Mouse (Mus musculus) kidney, adult 18-20 months (tissue): ENCODE measurements around the gene Gm21988.

Experiments
- DNase-seq: peaks from one replicate; pipeline ENCODE4 v3.0.0; 2021

The Gm21988 gene

DNA sequence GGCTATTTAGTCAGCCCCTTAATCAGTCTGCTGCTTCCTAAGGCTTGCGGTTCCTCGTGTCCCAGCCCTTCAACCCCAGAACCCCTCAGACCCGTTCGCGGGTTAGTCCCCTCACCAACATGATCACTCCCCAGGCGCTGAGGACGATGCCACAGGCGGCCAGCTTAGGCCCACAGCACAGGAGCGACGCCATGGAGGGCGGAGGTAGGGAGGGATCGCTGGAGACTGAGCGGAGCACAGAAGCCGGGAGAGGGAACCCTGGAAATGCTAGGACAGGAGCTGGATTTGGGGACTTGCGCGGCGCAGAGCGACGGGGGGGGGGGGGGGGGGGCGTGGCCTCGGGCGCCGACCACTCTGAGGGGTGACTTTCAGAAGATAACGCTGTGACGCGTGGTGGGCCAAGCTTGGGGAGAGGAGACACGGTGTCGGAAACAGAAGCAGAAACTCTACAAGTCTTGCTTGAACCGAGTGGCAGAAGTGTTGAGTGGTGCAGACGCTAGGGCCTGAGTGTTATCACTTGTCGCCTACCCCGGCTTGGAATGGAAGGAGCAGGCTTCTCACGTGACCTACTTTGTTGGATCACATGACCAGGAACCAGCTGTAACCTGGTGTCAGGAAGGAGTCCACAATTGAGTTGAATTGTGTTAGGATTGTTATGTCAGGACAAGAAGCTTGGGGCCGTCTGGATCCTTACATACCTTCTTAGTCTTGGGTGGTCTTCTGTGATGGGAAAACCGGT, at the start of gene Gm21988, which contains the start of gene Rnasek:
TSS of gene Gm21988 (minus strand) at position 290 of the 739 bp plus-strand sequence.
TSS of gene Rnasek (minus strand) at position 302 of the 739 bp plus-strand sequence.
- DNase-seq, result peak; percentile 93

DNA sequence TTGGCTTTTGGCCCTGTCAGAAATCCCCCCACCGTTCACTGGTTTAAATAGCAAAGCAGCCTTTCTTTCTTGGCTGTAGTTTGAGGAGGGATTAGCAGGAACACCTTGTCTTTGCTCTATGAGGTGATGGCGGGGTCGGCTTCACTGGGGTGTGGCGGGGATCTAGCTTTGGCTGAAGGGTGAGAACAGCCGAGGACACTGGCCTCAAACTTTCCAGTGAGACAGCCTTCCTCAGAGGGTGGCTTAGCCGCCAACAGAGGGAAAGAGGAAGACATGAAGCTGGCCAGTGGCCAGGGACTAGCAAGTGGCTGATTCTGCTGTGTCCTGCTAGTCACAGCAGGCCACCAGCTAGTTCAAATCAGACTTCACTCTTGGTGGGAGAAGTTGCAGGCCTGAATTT, 49.6 kb upstream of the Gm21988 start:
- peak; percentile 22 for DNase-seq

DNA sequence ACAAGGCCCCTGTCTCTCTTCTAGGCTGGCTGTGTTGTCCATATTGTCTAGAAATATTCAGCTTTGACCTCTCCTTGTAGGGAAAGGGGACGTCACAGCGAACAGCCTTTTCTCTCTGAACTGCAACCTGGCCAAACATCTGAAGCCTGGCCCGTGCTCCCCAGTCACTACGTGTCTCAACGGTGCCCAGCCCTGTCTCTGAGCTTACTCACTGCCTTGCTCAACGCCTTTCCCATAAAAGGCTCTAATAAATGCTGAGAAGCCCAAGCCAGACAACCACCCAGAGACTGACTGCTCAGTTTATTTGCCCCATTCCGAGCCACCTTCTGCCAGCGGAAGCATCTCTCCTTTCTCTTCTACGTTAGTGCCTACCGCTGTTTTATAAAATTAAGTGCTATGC, 48.5 kb upstream of the Gm21988 start:
- DNase-seq, result no peak

DNA sequence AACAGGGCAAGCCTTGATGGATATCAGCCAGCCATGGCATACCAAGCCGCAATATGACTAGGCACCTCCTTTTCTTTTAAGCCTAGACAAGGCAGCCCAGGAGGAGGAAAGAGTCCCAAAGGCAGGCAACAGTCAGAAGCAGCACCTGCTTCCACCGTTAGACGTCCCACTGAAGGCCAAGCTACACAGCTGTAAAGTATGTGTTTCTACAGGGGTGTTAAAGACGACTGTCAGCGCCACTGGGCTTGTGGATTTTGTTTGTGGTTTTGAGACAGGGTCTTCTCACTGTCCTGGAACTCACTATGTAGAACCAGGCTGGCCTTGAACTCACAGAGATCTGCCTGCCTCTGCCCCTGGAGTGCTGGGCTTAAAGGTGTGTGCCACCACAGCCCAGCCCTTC, 46.1 kb upstream of the Gm21988 start:
- no peak for DNase-seq

DNA sequence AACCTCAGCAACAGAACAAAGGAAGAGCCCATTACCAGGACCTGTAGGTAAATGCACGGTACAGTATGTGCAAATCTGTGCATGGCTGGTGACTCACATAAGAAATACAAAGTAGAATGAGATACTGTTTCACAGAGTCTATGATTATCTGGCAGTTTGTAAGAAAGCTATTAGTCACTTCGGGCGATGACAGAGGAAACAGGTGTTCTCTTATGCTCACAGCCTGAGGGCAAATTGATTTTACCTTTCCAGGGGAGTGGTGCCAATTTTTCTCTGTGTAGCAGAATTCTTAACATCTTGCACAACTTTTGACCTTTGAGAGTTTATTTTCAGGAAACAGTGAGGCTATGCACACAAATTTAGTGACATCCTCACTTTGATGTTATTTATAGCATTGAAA, 45.1 kb upstream of the Gm21988 start:
- no peak for DNase-seq

DNA sequence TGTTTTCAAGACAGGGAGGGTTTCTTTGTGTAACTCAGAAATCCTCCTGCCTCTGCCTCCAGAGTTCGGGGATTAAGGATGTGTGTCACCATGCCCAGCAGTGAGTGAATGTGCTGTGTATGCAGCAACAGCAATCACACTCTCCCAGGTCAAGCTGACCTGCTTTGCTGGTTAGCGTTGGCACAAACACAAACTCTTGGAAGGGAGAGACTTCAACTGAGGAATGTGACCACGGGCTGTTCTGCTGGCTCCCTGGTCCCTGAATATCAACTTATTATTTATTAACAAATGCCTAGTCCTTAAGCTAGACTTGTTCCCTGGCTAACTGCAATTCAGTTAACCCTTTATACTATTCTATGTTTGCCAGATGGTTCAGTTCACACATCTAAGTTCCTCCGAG, 44.0 kb upstream of the Gm21988 start:
- peak; percentile 29 for DNase-seq

DNA sequence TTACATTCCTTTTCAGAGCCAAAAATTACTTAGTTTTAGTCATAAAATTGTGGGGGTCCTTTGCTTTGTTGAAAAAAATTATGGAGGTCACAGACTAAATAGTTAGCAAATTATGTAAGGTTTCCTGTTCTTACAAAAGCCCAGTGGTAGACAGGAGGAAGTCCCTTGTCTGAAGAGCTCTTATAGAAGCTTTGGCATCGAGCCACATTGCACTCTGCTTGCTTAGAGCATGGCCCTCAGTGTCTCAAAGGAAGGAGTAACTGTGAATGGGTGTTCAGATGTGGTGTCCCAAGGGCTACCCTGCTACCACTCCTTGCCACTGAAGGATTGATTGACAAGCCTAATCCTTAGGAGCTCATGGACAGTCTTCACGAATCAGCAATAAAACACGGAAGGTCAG, 40.8 kb upstream of the Gm21988 start:
- DNase-seq, result no peak

DNA sequence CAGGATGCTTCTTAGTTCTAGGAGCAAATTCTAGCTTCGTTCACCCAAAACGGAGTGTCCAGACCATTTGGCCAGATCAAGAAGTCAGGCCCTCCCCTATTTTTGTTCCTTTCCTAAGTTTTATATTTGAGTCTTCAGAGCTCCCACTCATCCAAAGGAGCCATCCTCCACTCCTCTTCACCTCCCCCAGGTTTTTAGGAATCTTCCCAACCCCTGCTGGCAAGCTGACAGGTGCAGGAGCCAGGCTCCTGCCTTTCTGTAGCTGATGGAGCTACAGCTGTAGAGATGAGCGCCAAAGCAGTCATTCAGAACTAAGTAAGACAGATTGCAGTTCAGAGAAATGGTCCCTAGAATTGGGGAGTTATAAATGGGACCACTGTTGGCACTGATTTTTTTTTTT, 39.3 kb upstream of the Gm21988 start:
- DNase-seq, result no peak

DNA sequence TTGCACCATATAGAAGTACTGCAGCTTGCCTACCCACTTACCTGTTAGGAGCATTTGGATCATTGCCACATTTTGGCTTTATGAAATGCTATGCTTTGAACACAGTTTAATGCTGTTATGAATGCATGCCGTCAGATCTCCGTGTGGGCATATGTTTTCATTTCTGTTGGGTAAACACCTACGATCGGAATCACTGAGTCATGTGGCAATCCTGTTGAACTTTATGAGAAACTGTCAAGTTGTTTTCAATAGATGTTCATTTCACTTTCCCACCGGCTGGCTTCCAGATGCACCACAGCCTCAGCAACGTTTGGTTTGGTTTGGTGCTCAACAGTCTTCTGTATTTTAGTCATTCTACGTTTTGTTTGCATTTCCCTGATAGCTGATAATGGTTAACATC, 32.0 kb upstream of the Gm21988 start:
- no peak for DNase-seq

DNA sequence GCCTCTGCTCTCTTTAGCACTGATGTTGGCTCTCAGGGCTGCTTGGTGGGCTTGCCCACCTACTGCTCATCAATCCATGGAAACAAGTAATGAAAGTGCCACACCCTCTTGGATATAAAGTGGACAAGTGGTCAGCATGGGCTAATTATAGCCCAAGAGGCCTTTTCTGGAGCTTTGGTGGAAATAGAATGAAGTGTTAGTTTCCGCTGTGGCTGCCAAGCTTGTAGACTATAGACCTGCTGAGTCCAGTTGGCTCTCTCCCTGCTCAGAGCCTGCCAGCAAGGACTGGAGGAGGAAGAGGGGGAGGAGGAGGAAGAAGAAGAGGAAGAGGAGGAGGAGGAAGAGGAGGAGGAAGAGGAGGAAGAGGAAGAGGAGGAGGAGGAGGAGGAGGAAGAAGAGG, 26.8 kb upstream of the Gm21988 start:
- no peak for DNase-seq

DNA sequence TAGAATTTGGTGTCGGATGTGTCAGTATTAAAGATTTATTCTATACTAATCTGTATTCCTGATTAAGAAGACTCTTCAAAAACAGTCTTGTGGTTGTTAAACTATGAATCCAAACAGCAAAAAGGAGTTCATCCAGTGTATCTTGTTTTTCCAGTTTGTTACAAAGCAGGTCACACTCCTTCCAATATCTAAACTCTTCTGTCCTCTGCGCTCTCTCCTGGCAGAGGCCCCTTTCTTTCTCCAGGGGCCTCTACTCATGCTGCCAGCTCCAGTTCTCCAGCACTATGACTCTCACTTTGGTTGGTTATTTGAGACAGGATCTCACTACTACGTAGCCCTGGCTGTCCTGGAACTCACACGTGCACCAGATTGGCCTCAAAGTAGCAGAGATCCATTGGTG, 26.2 kb upstream of the Gm21988 start:
- no peak for DNase-seq

DNA sequence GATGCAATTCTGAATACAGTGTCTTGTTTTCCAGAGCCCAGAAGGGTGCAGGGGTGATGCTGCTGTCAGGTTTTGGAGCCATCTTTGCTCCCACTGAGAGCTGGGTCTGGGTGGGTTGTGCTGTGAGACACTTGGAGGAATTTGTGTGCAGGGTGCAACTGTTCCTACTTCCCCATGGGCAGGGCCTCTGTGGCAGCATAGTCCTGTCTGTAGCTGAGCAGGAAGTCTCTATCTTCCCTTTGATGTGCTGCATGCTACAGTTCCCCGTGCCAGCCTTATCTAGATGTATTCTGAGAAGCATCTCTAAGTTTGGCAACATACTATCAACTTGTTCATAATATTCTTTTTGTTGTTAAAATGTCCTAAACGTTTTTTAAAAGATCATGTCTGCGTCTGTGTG, 25.6 kb upstream of the Gm21988 start:
- DNase-seq, result no peak

DNA sequence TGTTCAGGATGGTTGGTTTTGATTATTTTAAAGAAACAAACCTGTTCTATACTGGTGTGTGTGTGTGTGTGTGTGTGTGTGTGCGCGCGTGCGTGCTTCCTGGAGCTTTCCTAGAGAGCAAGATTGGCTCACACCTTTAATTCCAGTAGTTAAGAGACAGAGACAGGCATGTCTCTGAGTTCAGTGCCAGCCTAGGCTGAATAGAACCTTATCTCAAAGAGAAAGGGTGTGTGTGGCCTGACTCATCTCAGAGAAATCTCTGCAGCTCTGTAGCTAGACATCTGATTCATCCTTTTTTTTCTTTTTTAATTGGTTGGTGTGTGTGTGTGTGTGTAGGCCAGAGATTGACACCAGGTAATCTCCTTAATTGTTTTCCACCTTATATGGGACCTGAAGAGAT, 19.4 kb upstream of the Gm21988 start:
- no peak for DNase-seq

DNA sequence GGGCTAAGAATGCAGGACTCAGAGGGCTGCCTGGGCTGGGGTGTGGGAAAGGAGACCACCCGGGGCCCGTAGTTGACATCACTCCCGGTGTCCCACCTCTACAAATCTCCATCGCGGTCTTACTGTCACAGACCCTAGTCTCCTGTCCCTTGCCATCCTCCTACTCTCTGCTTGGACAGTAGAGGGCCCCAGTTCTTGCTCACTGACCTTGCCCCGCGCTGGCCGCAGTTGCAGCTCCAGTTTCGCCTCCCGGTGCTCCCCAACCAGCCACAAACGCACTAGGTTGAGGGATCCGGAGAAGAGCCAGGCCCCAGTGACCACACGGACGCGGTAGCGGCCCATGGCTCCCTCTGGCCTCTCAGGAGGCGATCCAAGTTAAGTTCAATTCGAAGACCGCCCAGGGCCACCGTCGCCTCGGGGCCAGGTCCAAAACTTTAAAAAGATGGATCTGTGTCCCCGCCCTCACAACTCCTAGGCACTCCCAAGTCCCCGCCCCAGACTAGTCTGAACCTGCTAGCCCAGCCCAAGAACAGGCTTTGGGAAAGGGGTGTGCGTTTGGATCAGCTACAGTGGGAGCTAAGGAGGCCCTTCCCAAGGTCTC, 15.4 kb upstream of the Gm21988 start, which contains the start of gene Alox12:
TSS of gene Alox12 (minus strand) at position 423 of the 601 bp plus-strand sequence.
- DNase-seq, result peak; percentile 78

DNA sequence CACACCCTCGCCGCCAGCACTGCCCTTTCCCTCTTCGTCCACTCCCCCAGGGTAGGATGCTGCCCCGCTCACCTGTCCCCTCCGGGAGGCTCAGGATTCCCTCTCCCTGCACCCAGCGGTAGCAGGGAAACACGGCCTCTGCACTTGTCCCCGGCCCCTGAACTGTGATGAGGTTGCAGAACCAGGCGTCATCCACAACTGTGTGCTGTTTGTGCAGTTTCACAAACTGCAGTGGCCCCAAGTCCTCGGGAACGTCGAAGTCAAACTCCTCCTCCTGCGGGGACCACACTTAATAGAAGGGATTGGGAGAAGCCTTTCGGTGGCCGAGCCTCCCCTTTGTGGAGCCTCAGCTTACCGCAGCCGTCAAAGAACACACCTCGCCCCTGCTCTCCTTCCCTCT, 14.7 kb upstream of the Gm21988 start:
- peak; percentile 17 for DNase-seq

DNA sequence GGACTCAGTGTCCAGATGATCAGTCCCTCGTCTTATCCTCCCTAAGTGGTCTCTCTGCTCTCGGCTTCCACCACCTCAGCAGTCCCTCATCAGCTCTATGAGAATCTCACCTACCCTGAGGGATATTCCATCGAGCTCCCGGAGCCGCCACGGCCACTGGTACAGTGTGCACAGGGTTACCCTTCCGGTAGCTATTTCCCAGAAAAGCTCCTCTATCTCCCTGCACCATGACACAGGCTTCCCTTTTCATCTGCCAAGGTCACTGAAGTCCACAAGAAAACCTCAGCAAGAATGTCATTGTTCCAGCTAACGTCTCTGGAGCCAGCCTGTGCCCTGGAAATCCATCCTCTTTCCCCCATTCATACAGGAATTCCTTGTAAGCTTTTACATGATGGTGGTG, 12.2 kb upstream of the Gm21988 start:
- DNase-seq, result no peak

DNA sequence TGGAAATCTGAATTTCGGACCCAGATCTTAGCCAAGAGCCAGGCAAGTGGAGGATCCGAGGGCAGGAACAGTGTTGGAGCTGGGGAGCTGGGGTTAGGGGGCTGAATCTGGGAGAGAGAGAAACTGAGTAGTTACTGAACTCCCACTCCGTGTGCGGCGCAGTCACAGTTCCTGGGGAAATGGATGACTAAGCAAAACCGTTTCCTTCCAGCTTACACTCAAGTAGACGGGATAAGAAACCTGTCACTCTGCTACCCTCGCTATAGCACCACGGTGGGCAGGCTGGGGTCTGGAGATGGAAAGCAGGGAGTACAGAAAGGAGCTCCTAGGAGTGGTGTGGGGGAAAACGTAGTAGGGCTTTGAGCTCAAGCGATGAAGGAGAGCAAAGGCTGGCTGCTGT, 10.5 kb upstream of the Gm21988 start:
- no peak for DNase-seq

DNA sequence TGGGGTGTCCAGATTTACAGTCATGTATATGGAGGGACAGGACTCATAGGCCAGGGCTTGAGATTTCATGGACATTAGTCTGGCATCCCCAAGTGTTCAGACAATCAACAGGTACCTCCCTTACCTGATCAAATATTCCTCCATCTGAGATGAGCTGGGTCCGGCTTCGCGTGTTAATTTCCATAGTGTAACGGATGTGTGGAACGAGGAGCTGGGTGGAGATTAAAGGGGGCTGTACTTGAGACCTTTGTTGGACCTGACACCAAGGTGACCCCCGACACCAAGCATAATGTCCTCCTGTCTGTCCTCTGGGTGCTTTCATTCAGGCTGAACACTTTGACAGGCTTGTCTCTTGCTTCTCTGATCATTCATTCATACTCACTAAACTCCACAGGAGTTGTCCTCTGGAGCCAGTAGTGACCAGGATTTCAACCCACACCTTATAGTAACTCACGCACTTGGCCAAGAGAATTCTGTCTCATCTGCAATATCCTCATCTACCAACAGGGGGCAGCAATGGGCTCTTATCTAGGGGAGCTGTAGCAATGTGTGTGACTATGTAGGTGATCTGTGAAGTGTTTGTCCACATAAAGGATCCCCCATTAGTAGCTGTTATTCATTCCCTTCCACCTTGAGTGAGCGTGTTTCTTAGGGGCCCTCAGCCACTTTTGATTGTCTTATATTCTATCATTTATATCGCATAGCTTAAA, 7.7 kb upstream of the Gm21988 start:
- DNase-seq, result peak; percentile 65

DNA sequence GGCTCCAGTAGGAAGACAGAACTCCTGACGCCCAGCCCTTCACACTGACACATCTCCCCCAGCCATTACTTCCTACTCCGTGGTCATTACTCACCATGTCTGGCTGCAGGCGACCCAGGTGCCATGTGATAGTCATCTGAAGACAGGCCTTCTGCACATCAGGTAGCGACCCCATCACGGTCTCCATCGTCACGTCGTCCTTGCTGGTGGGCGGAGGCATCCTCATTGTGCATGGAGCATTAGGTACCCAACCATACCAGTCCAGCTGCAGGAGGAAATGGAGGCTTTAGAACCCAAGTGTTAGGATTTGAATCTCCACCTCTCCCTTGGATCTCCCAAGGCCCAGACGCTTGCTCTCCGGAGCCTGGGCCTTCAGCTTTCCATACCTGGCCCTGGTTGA, 3.0 kb upstream of the Gm21988 start:
- no peak for DNase-seq

DNA sequence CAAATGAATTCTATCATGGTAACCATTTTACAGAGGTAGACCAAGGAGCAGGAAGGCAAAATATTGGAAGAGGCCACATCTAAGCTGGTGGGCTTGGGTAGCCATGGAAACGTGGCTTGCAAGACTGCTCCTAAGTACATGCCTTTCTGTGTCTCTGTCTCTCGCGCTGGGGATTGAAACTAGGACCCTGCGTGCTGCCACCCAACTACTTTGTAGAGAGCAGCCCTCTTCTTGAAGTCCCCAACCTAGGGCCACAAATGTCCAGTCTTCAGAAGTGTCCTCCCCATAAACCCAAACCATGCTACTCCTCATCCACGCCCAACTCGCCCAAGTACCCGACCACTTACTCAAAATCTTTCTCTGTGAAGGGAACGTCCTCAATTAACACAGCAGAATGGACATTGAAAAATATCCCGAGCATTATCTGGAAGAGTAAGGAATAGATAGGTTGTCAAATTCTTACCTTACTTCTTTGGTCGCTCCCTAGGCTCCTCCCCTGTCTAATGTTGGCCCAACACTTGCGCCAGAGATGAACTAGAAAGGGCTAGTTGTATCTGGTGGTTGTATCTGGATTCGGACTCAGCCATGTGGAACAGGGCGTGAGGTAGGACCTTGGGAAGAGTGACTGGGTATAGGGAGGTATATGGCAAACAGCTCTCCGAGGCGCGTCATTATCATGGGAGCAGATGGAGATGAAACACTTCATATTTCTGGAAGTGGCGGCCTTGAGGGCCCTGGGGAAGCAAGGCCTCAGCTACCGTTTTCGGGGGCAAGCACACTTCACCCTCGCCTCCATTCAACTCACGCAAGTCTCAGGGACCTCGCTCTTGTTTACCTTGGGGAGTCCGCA, 814 bp downstream of the Gm21988 start:
- peak; percentile 45 for DNase-seq

DNA sequence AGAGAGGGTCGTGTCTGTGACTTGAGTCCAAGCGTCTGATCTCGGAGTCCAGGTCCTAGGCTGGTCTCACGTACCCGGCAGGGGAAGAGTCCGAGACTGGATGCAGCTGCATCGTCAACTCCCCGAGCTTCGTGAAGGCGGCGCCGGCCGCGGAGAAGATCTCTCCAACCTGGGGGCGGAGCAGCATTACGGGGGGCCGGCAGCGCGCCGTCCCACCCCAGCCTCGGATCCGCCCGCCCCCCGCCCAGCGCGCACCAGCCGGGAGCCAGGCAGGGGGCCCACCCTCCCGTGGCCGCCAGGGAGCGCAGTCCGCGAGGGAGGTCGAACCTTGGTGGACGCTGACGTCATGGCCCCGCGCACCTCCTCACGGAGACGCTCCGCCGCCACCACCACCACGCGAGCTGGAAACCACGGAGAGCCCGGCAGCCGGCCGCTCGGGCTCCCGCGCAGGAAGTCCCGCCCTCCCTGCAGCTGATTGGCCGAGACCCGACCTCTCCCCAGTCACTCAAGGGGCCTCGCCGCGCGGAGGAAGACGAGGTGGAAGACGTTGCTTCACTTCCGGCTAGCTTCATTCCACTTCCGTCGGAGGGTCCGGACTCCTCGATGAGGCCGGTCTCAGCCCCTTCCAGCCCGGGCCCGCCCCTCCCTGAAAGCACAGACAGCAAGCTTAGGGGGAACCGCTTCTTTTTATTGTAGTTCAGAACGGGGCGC, 2.0 kb downstream of the Gm21988 start, which contains the start of gene 0610010K14Rik:
TSS of gene 0610010K14Rik (minus strand) at position 458 of the 711 bp plus-strand sequence.
- DNase-seq, result peak; percentile 97

DNA sequence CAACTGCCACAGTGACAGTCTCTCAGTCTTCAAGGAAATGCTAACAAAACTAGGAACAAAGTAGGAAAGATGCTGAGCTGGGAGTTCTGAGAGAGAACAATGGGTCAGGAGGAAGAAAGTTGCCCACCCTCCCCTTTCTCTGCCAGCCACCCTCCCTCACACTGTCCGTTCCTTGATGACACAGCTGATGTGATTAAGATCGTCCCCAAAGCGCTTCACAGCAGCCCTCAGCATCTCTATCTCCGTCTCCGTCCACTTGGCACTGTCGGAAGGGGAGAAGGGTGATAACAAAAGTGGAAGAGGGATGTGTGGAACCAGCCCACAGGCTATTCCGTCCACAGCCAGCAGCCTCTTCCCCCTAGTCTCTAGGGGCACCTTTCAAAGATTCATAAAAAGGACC, 2.9 kb downstream of the Gm21988 start:
- no peak for DNase-seq
